Mouse (Mus musculus) thymus, adult 2 months (tissue): ENCODE results near the gene Rec8.

Experiments
- CTCF ChIP-seq: fragments of 200-500 bp; IDR thresholded peaks from 2 replicates; pipeline ENCODE4 v1.5.1; 2012; ENCODE audit warnings: mild to moderate bottlenecking, control low read depth, low read length, moderate library complexity, borderline replicate concordance; ENCODE audit not compliant: control insufficient read depth, poor library complexity, insufficient read depth; ENCODE audit errors: extremely low read depth
- POLR2A ChIP-seq: fragments of 200-500 bp; IDR thresholded peaks from 2 replicates; pipeline ENCODE4 v1.6.1; 2012; ENCODE audit warnings: mild to moderate bottlenecking, low read length, control low read depth, moderate library complexity; ENCODE audit not compliant: control insufficient read depth, poor library complexity, insufficient read depth; ENCODE audit errors: extremely low read depth

DNA sequence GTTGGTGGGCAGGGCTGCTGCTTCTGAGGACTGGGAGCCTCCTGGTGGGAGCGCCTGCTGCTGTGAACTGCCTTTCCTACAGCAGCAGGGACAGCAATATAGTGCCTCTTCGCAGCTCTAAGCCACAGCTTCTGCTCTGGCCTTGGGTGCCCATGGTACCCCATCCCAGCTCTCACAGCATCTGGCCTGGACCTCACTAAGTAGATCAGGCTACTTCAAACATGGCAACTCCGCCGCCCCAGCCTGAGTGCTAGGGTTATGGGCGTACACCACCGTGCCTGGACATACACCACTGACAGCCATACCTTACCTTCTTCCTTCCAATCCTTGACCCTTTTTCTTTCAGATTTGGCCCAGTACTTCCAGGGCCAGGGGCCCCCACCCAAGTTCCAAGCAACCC lies 9.5 kb upstream of the Rec8 start:
- TF ChIP-seq POLR2A (no peak), CTCF (no peak)
